Mouse (Mus musculus): ENCODE measurements around the gene Rara.
A peak's percentile ranks its signal among the peaks of the same experiment; 100 is the strongest.
"Not testable (repeated sequence)": the region's sequence is repeated elsewhere in the genome, so short reads cannot be mapped to it uniquely, and the experiment has no call there.

Rara gene

DNA sequence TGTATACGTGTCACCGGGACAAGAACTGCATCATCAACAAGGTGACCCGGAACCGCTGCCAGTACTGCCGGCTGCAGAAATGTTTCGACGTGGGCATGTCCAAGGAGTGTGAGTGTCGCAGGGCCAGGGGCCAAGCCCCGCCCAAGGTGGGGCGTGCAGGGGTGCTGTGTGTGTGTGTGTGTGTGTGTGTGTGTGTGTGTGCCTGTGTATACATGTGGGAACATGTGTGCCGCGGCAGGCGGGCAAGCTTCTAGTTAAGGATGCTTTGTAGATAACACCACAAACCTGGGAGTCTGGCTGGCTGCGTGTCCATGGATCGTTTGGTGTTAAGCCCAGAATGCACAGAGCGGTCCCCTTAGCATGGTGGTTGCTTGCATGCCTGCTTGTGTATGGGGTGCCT is 40.5 kb downstream of the Rara start:
- no peak for DNase-seq (ENCODE audit: low read depth, low spot score)

DNA sequence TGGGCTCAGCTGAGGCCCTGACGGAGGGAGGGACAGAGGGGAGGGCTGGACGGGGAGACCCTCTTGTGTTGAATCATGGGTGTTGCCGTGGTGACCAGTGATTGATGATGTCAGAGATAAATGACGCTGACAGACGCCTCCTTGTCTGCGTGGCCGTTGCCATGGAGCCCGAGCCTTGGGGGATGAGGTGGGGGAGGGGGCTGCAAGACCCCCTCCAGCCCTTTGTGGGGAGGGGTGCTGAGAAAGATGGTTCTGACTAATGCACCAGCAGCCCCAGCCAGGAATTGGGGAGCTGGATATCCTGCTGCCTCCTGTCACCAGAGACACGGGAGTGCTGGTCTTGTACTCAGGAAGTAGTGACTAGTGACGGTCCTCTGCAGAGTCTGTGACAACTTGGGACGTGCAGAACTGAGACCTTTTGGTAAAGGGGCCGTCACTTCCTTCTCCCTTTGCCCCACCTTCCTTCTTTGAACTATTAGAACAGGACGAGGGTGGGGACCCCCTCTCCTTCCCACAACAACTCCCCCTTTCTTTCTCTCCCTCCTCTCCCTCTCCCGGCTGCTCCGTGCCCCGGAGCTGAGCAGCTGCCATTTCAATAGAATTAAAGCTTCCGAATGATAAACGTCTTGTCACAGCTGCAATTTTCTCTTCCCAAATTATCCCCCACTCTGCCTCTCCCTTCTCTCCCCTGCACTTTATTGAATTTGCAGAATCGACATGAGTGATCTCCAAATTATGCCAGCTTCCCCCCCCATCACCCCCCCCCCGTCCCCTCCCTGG is 41.3 kb downstream of the Rara start:
- no peak for DNase-seq (ENCODE audit: low read depth, low spot score)

DNA sequence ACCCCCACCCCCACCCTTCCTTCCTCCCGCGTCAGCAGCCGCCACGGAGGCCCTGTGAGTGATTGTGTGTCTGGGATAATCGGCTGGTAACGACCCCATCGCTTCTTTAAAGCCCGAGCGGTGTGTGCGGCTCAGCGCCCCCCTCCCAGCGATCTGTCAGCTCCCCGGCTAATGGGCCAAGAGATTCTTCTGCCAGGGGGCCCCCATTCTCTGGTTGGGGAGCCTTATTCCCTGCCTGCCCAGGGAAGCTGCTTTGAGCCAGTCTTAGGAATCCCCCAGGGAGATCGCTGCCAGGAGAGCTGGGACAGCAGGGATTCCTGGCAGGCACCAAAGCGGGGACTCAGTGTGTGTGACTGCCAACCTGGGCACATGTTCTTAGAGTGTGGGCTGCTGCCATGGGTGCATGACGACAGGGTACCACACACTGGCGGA is 41.9 kb downstream of the Rara start:
- DNase-seq (ENCODE audit: low read depth, low spot score), result no peak

DNA sequence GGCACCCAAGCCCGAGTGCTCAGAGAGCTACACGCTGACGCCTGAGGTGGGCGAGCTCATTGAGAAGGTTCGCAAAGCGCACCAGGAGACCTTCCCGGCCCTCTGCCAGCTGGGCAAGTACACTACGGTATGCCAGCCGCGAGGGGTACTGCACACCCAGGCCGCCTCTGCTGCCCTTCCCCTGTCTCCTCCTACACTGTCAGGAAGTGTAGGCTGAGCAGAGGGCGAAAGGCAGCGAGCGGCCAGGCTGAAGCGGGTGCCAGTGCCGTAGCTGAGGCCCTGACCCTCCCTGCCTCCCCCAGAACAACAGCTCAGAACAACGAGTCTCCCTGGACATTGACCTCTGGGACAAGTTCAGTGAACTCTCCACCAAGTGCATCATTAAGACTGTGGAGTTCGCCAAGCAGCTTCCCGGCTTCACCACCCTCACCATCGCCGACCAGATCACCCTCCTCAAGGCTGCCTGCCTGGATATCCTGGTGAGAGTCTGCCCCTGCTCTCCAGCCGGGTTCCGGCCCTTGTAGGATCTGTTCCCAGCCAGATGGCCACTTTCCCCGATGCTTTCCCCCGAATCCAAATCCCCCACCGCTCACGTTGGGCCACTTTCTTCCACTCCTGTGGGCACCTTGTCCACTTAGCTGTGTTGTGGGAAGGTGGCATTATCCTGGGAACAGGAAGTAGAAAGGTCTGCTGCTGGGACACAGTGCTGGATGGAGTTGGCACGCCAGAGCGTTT is 42.7 kb downstream of the Rara start:
- no peak for DNase-seq (ENCODE audit: low read depth, low spot score)

DNA sequence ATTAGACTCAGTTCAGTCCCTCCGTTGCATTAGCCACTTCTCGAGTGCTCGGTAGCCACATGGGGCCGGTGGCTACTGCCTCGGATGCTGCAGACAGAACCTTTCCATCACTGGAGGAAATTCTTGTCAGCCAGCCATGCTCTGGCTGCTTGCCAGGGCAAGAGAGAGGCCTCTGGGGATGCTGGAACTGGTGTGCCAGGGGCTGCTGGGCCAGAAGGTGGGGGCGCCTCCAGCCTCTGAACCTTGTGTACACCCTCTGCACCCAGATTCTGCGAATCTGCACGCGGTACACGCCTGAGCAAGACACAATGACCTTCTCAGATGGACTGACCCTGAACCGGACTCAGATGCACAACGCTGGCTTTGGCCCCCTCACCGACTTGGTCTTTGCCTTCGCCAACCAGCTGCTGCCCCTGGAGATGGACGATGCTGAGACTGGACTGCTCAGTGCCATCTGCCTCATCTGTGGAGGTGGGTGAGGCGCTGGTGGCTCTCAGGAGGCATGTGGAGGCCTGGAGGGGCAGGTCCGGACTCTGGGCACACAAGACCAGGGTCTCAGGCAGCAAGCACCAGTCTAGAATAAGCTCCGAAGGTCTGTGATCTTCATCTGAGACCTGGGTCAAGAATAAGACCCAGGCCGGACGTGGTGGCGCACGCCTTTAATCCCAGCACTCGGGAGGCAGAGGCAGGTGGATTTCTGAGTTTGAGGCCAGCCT is 43.9 kb downstream of the Rara start:
- no peak for DNase-seq (ENCODE audit: low read depth, low spot score)

DNA sequence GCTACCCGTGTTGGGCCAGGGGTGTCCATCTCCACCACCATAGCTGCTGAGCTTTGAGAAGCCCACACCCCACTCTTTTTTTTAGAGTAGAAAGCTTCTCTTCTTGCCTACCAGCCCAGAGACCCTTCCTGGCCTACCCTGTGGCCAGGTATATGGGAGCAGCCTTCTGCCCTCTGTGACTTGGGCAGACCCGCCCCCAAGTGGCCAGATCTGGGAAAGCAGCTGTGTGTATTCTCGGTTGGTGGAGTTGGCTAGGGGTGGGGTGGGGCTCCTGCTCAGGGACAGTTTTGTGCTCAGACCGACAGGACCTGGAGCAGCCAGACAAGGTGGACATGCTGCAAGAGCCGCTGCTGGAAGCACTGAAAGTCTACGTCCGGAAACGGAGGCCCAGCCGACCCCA is 44.6 kb downstream of the Rara start:
- peak; percentile 75 for DNase-seq (ENCODE audit: low read depth, low spot score)

DNA sequence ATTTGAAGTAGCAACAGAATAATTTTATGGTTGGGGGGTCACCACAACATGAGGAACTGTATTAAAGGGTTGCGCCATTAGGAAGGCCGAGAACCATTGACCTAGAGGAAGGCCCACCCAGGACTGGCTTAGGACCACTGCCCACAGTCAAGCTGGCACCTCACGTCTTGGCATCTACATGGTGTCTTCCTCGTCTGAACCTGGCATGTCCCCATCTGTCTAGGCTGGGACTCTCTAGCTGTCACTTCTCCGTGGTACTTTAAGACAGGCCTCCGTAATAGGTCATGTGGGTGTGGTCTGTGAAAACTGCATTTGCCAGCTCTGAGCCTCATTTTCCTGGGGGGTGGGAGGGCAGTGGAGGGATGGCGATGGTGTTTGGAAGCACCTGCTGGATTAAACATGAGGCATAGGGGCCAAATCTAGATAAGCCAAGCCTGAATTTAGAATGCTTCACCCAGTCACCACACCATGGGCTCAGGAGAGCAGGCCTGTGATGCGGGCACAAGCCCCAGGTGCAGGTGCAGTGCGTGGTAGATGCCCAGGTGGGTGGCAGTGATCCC is 45.3 kb downstream of the Rara start:
- DNase-seq (ENCODE audit: low read depth, low spot score), result no peak

DNA sequence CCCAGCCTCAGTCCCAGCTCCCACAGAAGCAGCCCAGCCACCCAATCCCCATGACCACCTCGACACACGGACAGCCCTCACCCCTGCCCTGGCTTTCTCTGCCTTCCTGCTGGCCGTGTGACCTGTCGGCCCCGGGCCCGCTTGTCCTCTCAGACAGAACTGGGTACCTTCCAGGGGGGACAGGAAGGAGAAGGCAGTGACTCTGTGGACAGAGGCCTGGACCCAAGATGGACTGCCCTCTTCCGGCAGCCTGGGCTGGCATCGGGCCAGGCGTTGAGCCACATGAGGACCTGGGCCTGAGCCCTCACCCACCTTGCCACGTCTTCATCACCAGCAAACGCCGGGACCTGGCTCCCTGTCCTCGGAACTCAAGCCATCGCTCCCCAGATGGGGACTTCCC is 46.0 kb downstream of the Rara start:
- DNase-seq (ENCODE audit: low read depth, low spot score), result no peak

DNA sequence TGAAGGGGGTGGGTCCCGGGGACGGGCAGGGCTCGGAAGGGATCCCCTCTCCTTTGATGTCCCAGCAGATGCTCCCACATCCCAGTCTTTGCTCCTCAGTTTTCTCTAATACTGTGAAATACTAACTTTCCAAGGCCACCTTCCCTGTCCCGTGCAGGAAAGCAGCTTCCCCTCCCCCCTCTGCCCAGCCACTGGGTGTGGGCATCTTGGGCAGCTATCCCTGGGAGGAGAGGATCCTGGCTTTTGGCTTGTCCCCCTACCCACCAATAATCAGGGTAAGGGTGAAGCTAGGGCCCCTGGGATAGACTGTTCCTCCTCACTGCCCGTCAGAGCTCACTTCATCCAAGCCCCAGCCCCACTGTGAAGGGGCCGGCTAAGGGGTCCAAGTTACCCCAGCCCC is 46.6 kb downstream of the Rara start:
- DNase-seq (ENCODE audit: low read depth, low spot score), result no peak

DNA sequence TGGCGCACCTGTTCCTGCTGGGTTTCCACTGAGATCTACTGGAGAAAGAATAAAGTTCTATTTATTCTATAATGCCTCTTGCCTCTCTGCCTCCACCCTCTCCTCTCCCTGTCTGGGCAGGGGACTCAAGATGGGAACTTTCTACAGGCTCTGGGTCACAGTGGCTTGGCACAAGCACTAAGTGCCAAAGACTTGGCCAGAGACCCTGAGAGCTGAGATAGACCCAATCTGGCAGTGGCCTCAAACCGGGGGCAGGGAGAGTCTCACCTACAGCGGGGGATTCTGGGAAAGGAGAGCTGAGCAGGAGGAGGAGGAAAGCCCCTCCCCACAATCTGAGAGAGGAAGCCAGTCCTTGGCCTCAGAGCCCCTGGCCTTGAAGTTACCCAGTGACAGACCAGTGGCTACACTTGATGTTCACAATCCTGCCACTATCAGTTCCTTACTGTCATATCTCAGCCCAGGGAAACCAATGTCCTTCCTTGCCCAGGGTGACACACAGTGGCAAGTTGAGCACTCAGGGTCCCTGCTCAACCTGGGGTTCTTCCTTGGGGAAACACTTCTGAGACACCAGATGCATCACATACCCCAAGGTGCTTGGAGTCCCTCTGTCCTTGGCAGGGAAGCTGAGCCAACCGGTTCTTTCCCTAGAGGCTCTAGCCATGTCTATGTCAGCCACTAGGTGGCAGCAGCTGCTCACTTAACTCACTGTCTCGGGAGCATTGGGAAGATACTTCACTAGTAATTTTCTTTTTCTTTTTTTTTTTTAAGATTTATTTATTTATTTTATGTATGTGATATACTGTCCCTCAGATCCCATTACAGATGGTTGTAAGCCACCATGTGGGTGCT is 47.5 kb downstream of the Rara start:
- peak; percentile 68 for DNase-seq (ENCODE audit: low read depth, low spot score)

DNA sequence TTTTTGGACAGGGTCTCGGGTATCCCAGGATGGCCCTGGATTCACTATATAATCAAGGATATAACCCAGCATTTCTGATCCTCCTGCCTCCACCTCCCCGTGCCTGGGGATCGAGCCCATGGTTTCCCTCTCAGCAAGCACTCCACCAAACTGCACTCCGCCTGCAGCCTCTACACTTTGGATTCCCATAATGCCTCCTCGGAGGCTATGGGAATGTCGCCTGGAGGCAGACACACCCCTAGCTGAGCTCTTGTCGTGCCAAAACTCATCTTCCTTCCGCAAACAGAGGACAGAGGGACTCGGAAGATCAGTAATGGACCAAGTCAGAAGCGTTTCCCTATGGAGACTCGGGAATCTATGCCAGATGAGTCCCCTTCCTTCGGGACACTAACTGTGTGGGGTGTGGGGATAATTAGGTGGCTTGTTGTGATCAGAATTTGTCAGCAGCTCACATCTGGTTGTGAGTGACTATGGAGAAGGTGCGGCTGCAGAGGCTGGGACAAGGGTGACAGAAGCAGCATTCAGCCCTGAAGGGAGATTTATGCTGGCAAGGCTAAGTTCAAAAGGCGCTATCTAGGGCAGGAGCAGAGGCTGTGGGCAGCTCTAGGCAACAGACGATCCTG is 51.0 kb downstream of the Rara start:
- no peak for DNase-seq (ENCODE audit: low read depth, low spot score)

DNA sequence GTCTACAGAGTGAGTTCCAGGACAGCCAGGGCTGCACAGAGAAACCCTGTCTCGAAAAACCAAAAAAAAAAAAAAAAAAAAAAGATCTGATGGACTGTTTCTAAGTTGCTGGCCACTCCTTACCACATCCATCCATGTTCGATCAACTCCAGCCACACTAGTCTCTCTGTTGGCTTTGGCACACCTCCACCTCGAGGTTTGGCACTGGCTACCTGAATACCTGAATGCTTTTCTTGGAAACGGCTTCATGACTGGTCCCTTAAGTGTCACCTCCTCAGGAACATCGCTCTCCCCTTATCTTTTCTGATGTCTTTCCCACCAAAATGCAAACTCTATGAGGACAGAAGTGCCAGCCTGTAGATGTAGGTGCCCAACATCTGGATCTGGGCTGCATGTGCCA is 51.7 kb downstream of the Rara start:
- DNase-seq (ENCODE audit: low read depth, low spot score), result no peak

DNA sequence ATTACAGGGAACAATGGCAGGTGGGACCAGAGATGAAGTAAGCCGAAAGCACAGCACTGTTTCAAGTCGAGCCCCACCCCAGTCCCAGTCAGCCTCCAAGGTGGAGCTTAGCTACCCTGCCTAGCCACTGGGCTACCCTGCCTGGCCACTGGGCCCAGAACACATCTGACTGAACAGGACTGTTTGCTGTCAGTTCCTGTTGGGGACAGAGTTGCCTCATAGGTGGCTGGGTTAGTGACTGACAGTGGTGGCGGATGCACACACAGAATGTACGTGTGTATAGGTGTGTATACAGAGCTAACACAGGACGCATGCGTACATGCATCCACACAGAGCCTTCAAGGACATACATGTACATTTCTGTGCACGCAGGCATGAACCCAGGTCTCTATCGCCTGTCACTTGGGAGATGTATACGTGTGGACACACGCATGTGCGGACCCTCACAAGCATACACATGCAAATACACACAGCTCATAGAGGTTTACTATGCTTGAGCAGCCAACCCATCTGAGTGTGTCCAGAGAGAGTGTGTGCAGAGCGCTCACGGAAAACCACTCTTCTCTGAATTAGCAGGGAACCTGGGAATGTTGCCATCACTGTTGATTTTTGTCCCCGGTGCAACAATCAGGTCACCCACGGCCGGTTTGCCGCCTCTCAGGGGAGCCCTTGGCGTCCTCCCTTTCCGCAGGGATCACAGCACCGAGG is 53.8 kb downstream of the Rara start:
- no peak for DNase-seq (ENCODE audit: low read depth, low spot score)

DNA sequence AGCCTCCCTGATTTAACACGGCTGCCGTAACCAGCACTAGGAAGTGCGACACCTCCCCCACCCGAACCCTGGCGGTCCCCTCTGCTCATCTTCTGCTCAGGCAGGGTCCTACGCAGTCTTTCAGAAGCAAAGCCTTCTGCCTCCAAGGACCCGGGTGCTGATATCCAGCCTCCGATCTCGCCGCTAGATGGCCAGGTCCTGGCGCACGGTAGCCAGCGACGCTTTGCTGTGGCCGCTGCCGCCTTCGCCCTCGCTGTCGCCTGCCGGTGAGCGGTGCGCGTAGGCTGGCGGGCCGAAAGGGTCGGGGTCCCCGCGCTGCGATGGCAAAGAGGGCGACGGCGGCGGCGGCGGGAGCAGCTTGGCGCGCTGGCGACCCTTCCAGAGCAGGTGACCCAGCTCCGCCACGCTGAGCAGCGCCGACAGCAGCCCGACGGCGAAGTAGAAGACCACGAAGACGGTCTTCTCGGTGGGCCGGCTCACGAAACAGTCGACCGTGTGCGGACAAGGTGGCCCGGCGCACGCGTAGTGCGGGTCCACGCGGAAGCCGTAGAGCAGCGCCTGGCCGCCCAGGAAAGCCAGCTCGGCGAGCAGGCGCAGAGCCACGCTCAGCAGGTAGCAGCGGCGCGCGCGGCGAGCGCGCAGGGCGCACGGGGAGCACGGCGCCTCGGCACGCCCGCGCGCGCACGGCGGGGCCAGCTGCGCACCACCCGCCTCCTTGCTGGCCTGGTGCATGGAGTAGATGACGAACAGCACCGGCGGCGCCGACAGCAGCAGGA is 54.6 kb downstream of the Rara start:
- DNase-seq (ENCODE audit: low read depth, low spot score), result no peak

DNA sequence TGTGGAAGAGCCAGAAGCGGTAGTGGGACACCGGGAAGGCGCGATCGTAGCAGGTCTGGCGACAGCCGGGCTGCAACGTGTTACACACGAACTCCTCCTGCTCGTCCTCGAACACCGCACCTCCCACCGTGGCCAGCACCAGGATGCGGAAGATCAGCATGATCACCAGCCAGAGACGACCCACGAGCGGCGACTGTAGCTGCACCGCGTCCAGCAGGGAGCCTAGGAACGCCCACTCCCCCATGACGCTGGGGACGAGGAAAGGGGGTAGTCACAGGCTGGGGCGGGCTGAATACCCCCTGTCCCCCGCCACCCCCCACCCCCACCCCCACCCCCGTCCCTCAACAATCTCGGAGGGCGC is 55.1 kb downstream of the Rara start, which contains the start of gene Gjd3:
TSS of gene Gjd3 (minus strand) at position 244 of the 361 bp plus-strand sequence.
- DNase-seq (ENCODE audit: low read depth, low spot score), result no peak

DNA sequence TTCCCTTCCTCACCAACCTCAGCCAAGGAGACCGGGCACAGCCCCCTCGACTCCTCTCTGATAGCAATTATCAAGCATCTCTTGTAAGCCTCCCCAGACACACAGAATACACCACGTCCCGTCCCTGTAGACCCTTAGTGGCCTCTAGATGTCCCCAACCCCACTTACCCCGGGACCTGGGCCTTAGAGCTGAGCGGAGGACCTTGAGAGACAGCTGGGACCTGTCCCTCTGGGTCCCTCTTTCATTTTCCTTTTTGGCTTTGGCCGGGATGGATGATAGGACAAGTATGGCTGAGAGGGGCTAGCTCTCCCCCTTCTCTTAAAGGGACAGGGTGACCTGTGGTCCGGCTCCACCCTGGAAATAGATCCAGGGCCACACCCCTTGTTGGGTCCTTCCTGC is 55.9 kb downstream of the Rara start:
- no peak for DNase-seq (ENCODE audit: low read depth, low spot score)

DNA sequence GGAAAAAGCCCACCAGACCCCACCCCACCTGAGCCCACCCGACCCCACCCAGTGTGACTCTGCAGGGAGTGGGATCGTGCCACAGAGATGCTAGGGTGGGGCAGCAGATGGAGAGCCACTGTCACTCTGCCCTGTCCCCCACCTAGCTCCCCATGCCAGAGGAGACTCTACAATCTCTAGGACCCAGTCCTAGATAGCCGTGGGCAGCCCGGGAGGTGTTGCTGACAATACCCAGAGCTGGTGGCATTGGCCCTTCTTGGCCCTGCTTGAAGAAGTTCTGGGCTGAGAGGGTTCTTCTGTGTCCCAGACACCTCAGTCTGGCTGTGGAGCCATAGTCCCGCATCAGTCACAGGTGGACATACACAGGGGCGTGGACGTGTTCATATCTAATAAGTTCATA is 57.9 kb downstream of the Rara start:
- no peak for DNase-seq (ENCODE audit: low read depth, low spot score)

DNA sequence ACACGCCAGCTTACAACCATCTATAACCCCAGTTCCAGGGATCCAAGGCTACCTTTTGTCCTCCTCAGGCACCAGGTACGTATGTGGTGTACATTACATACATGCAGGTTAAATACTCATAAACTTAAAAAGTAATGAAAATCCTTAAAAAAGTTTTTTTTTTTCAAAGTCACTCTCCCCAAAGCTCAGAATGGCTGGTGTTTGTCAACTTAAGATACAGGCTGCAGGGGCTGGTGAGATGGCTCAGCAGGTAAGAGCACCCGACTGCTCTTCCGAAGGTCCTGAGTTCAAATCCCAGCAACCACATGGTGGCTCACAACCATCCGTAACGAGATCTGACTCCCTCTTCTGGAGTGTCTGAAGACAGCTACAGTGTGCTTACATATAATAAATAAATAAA is 60.6 kb downstream of the Rara start:
- DNase-seq (ENCODE audit: low read depth, low spot score), result not testable (repeated sequence)

DNA sequence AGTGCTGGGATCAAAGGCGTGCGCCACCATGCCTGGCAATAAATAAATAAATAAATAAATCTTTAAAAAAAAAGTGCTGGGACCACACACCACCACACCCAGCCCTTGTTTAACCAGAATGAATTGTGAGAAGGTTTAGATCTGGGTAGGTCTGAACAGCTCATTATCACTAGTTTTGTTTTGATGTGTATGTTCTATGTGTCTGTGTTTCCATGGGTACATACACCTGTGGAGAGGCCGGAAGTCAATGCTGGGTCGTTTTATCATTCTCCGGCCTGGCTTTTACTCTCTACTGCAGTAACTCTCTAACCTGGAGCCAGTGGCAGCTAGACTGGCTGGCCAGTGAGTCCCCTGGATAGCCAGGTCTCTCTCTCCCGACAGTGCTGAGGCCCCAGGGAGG is 63.2 kb downstream of the Rara start:
- DNase-seq (ENCODE audit: low read depth, low spot score), result no peak
